Mouse (Mus musculus): ENCODE measurements at regions not wholly inside any gene's neighbourhood (a gene's known extent, or its start where the extent isn't known, plus 50 kb on each side); places are given as distances from the start of the nearest gene placed in this dataset.
A peak's percentile ranks its signal among the peaks of the same experiment; 100 is the strongest.

DNA sequence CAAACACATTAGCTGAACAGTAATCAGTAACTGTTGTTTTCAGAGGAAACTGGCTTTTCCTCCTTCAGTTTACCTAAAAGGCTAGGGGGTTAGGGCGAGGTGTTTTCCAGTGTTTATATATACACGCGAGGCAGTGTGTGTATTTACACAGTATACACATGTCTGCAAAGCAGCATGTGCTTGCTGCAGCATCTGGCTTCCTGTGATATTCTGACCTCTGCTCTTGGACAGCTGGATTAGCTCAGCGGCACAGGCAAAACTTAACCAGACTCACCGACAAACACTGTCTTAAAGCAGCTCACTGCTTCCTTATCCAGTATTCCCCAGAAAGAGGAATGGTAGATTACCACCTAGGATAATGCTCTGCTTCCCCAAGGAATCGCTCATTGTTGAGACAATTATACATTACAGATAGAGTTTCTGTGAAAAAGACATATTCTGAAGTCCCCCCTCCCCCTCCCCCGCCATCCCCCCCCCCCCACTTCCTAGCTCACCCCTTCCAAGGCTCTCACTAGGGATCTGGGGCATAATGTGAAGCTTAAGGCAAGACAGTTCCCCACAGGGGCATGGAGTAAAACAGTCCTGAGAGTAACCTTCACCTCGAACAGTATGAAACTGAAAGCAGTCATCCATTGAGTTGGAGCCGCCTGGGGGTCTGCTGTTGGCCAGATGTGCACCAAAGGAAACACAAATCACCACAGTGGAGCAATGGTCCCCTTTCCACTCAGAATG lies 1233.3 kb downstream of the Slc22a22 start:
- no peak for ATAC-seq
- no peaks in the 10 kb centered on the region for H3K27me3 ChIP-seq (replicated peaks; ENCODE audit: control insufficient read depth, insufficient read depth, low read length)
- H3K36me3 ChIP-seq (ENCODE audit: control insufficient read depth, insufficient read depth): no peaks in the 10 kb centered on the region
- no peaks in the 10 kb centered on the region for H3K9me3 ChIP-seq (ENCODE audit: control insufficient read depth)
- no peak overlapping the region for H3K4me3 ChIP-seq (ENCODE audit: low read depth, low read length)
- 0 out of 2 replicates have a peak overlapping the region, but pooled peaks have one; percentile 7 for H3K4me2 ChIP-seq (replicated peaks; ENCODE audit: low read depth)
- no peak overlapping the region for H3K27ac ChIP-seq (ENCODE audit: low read depth, low read length)
- no peak overlapping the region for H3K9ac ChIP-seq (ENCODE audit: low read depth, low read length)
- no peak for TF ChIP-seq CTCF (IDR thresholded peaks at IDR 0.05; ENCODE audit: low read depth)
- WGBS: 41% methylated on average over 9 of the region's 9 CpGs
- no peaks in the 10 kb centered on the region for H3K4me1 ChIP-seq (replicated peaks; ENCODE audit: control insufficient read depth, insufficient read depth, low read length)

DNA sequence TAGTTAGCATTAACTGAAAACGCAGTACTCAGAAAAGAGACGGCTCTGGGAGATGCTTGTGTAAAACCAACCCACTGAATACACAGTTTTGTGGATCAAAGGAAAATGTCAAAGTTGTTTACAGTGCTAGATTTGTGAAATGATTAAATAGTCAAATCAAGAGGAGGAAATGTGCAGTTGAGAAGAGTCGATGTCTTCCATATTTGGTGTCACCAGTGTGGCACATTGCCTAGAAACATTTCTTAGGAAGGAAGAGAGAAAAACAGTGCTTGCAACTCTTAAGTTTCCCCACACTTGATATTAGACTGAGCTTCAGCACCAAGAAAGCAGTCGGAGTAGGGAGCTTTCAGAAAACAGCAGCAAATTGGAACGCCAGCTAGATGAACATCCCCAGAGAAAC lies 1274.9 kb downstream of the Slc22a22 start:
- Histone ChIP-seq H3K9me3 (ENCODE audit: control insufficient read depth) (no peaks in the 10 kb centered on the region), H3K9ac (ENCODE audit: low read depth, low read length) (no peak overlapping the region), H3K4me3 (ENCODE audit: low read depth, low read length) (no peak overlapping the region), H3K27ac (ENCODE audit: low read depth, low read length) (no peak overlapping the region), H3K4me1 (replicated peaks; ENCODE audit: control insufficient read depth, insufficient read depth, low read length) (no peaks in the 10 kb centered on the region), H3K27me3 (replicated peaks; ENCODE audit: control insufficient read depth, insufficient read depth, low read length) (no peaks in the 10 kb centered on the region), H3K4me2 (replicated peaks; ENCODE audit: low read depth) (no peak overlapping the region), H3K36me3 (ENCODE audit: control insufficient read depth, insufficient read depth) (no peaks in the 10 kb centered on the region)
- ATAC-seq: no peak
- TF ChIP-seq CTCF (IDR thresholded peaks at IDR 0.05; ENCODE audit: low read depth): no peak
- 54% methylated on average over 5 of the region's 5 CpGs for WGBS

DNA sequence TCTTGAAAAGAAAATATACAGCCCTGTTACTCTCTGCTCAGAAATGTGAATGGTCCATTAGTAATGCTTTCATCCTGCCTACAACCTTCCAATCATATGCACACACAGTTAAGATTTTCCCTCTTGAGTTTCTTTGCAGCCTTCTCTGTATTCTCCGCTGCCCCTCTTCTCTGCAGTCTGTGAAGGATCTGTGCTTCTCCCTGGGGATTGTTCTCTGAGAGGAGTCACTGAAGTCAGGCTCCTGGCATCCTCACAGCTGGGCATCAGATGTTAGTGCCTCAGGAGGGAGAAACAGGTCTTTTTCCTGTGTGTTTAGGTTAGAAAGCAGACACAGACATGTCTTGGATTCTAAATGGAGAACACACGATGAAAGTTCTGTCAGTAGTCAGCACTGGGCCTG lies 1278.1 kb downstream of the Slc22a22 start:
- 56% methylated on average over 2 of the region's 2 CpGs for WGBS
- no peak overlapping the region for H3K27ac ChIP-seq (ENCODE audit: low read depth, low read length)
- no peaks in the 10 kb centered on the region for H3K27me3 ChIP-seq (replicated peaks; ENCODE audit: control insufficient read depth, insufficient read depth, low read length)
- H3K36me3 ChIP-seq (ENCODE audit: control insufficient read depth, insufficient read depth): no peaks in the 10 kb centered on the region
- no peaks in the 10 kb centered on the region for H3K9me3 ChIP-seq (ENCODE audit: control insufficient read depth)
- no peaks in the 10 kb centered on the region for H3K4me1 ChIP-seq (replicated peaks; ENCODE audit: control insufficient read depth, insufficient read depth, low read length)
- H3K4me3 ChIP-seq (ENCODE audit: low read depth, low read length): no peak overlapping the region
- no peak overlapping the region for H3K4me2 ChIP-seq (replicated peaks; ENCODE audit: low read depth)
- no peak overlapping the region for H3K9ac ChIP-seq (ENCODE audit: low read depth, low read length)
- no peak for TF ChIP-seq CTCF (IDR thresholded peaks at IDR 0.05; ENCODE audit: low read depth)
- ATAC-seq: no peak

- H3K9ac ChIP-seq (ENCODE audit: low read depth, low read length): no peak overlapping the region
- no peak for ATAC-seq
- no peak overlapping the region for H3K4me2 ChIP-seq (replicated peaks; ENCODE audit: low read depth)
- H3K4me3 ChIP-seq (ENCODE audit: low read depth, low read length): no peak overlapping the region
- no peaks in the 10 kb centered on the region for H3K4me1 ChIP-seq (replicated peaks; ENCODE audit: control insufficient read depth, insufficient read depth, low read length)
- no peaks in the 10 kb centered on the region for H3K9me3 ChIP-seq (ENCODE audit: control insufficient read depth)
- 31% methylated on average over 1 of the region's 1 CpGs for WGBS
- no peaks in the 10 kb centered on the region for H3K27me3 ChIP-seq (replicated peaks; ENCODE audit: control insufficient read depth, insufficient read depth, low read length)
- H3K27ac ChIP-seq (ENCODE audit: low read depth, low read length): no peak overlapping the region
- no peaks in the 10 kb centered on the region for H3K36me3 ChIP-seq (ENCODE audit: control insufficient read depth, insufficient read depth)
- no peak for TF ChIP-seq CTCF (IDR thresholded peaks at IDR 0.05; ENCODE audit: low read depth)
Measured at GRCm38 (mm10) chr15:56197425-56198201, 1279.8 kb downstream of the Slc22a22 start.

DNA sequence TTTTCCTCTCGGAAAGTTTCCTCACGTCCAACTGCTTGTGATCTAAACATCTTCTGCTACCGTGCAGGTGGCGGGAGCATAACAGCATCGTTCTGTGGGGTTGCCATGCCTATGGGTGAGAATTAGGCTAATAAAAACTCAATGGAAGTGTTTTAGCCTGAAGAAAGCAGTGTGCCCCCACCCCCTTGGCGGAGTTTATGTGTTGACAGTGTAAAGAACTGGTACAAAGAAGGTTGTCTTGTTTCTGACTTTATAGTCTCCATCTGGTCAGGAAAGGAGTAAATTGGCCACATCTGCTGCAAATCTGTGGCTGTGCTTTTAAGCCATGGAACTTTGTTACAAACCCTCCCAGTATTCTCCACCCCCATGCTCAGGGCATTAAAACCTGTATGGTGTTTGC lies 1311.2 kb downstream of the Slc22a22 start:
- Histone ChIP-seq H3K4me2 (replicated peaks; ENCODE audit: low read depth) (no peak overlapping the region), H3K36me3 (ENCODE audit: control insufficient read depth, insufficient read depth) (no peaks in the 10 kb centered on the region), H3K4me1 (replicated peaks; ENCODE audit: control insufficient read depth, insufficient read depth, low read length) (no peaks in the 10 kb centered on the region), H3K27ac (ENCODE audit: low read depth, low read length) (no peak overlapping the region), H3K27me3 (replicated peaks; ENCODE audit: control insufficient read depth, insufficient read depth, low read length) (no peaks in the 10 kb centered on the region), H3K4me3 (ENCODE audit: low read depth, low read length) (no peak overlapping the region), H3K9ac (ENCODE audit: low read depth, low read length) (no peak overlapping the region), H3K9me3 (ENCODE audit: control insufficient read depth) (no peaks in the 10 kb centered on the region)
- no peak for ATAC-seq
- whole genome bisulfite sequencing: 71% methylated on average over 6 of the region's 6 CpGs
- TF ChIP-seq CTCF (IDR thresholded peaks at IDR 0.05; ENCODE audit: low read depth): no peak

- 61% methylated on average over 2 of the region's 2 CpGs for WGBS
- Histone ChIP-seq H3K9ac (ENCODE audit: low read depth, low read length) (no peak overlapping the region), H3K4me3 (ENCODE audit: low read depth, low read length) (no peak overlapping the region), H3K36me3 (ENCODE audit: control insufficient read depth, insufficient read depth) (no peaks in the 10 kb centered on the region), H3K27ac (ENCODE audit: low read depth, low read length) (no peak overlapping the region), H3K27me3 (replicated peaks; ENCODE audit: control insufficient read depth, insufficient read depth, low read length) (no peaks in the 10 kb centered on the region), H3K4me2 (replicated peaks; ENCODE audit: low read depth) (no peak overlapping the region), H3K4me1 (replicated peaks; ENCODE audit: control insufficient read depth, insufficient read depth, low read length) (no peaks in the 10 kb centered on the region), H3K9me3 (ENCODE audit: control insufficient read depth) (no peaks in the 10 kb centered on the region)
- no peak for ATAC-seq
- no peak for TF ChIP-seq CTCF (IDR thresholded peaks at IDR 0.05; ENCODE audit: low read depth)
Measured at GRCm38 (mm10) chr15:56158726-56159125, 1318.7 kb downstream of the Slc22a22 start.

All from intestine, postnatal 0 days (tissue).